Mouse (Mus musculus): ENCODE data around the gene Ccdc62.

Gene Ccdc62

GRCm38 (mm10) chr5:123977231-123977630, 46.8 kb downstream of the Ccdc62 start:
- no peak for ATAC-seq (ENCODE audit: insufficient number of reproducible peaks, low FRiP score, low TSS enrichment)

GRCm38 (mm10) chr5:123978131-123978530, 47.7 kb downstream of the Ccdc62 start:
- ATAC-seq (ENCODE audit: insufficient number of reproducible peaks, low FRiP score, low TSS enrichment) = no peak

- ATAC-seq (ENCODE audit: insufficient number of reproducible peaks, low FRiP score, low TSS enrichment) = no peak
Measured at GRCm38 (mm10) chr5:123979221-123979979, 48.9 kb downstream of the Ccdc62 start.

- ATAC-seq (ENCODE audit: insufficient number of reproducible peaks, low FRiP score, low TSS enrichment) = no peak
Measured at GRCm38 (mm10) chr5:123979980-123980369, 49.5 kb downstream of the Ccdc62 start.

GRCm38 (mm10) chr5:123980521-123981249, 50.2 kb downstream of the Ccdc62 start:
- no peak for ATAC-seq (ENCODE audit: insufficient number of reproducible peaks, low FRiP score, low TSS enrichment)

- ATAC-seq (ENCODE audit: insufficient number of reproducible peaks, low FRiP score, low TSS enrichment) = no peak
Measured at GRCm38 (mm10) chr5:123981250-123981554, 50.7 kb downstream of the Ccdc62 start.

- no peak for ATAC-seq (ENCODE audit: insufficient number of reproducible peaks, low FRiP score, low TSS enrichment)
Measured at GRCm38 (mm10) chr5:123982838-123983237, 52.4 kb downstream of the Ccdc62 start.

GRCm38 (mm10) chr5:123985434-123985833, 55.0 kb downstream of the Ccdc62 start:
- ATAC-seq (ENCODE audit: insufficient number of reproducible peaks, low FRiP score, low TSS enrichment) = no peak

GRCm38 (mm10) chr5:123986925-123987324, 56.4 kb downstream of the Ccdc62 start:
- ATAC-seq (ENCODE audit: insufficient number of reproducible peaks, low FRiP score, low TSS enrichment) = no peak

GRCm38 (mm10) chr5:123987511-123987910, 57.0 kb downstream of the Ccdc62 start:
- ATAC-seq (ENCODE audit: insufficient number of reproducible peaks, low FRiP score, low TSS enrichment) = no peak

GRCm38 (mm10) chr5:123989941-123990885, 59.7 kb downstream of the Ccdc62 start:
- ATAC-seq (ENCODE audit: insufficient number of reproducible peaks, low FRiP score, low TSS enrichment) = no peak

- no peak for ATAC-seq (ENCODE audit: insufficient number of reproducible peaks, low FRiP score, low TSS enrichment)
Measured at GRCm38 (mm10) chr5:123991321-123991720, 60.8 kb downstream of the Ccdc62 start.

GRCm38 (mm10) chr5:123992193-123992637, 61.7 kb downstream of the Ccdc62 start:
- no peak for ATAC-seq (ENCODE audit: insufficient number of reproducible peaks, low FRiP score, low TSS enrichment)

- ATAC-seq (ENCODE audit: insufficient number of reproducible peaks, low FRiP score, low TSS enrichment) = no peak
Measured at GRCm38 (mm10) chr5:123992794-123993193, 62.3 kb downstream of the Ccdc62 start.

- no peak for ATAC-seq (ENCODE audit: insufficient number of reproducible peaks, low FRiP score, low TSS enrichment)
Measured at GRCm38 (mm10) chr5:123993263-123994036, 63.0 kb downstream of the Ccdc62 start.

GRCm38 (mm10) chr5:123994468-123994867, 64.0 kb downstream of the Ccdc62 start:
- no peak for ATAC-seq (ENCODE audit: insufficient number of reproducible peaks, low FRiP score, low TSS enrichment)

- no peak for ATAC-seq (ENCODE audit: insufficient number of reproducible peaks, low FRiP score, low TSS enrichment)
Measured at GRCm38 (mm10) chr5:123995388-123995787, 64.9 kb downstream of the Ccdc62 start.

GRCm38 (mm10) chr5:123996194-123996593, 65.7 kb downstream of the Ccdc62 start:
- ATAC-seq (ENCODE audit: insufficient number of reproducible peaks, low FRiP score, low TSS enrichment) = no peak

- no peak for ATAC-seq (ENCODE audit: insufficient number of reproducible peaks, low FRiP score, low TSS enrichment)
Measured at GRCm38 (mm10) chr5:123996695-123997094, 66.2 kb downstream of the Ccdc62 start.

GRCm38 (mm10) chr5:123997211-123997751, 66.8 kb downstream of the Ccdc62 start:
- no peak for ATAC-seq (ENCODE audit: insufficient number of reproducible peaks, low FRiP score, low TSS enrichment)
